Mouse (Mus musculus) Patski (cell line): ENCODE results near the gene Vps35l. TPM values are rescaled to one million over a fixed set of nuclear protein-coding genes. Genes with fewer than 3 reads are reported as not detected.
A peak's percentile ranks its signal among the peaks of the same experiment; 100 is the strongest.

Experiments
- ATAC-seq: fragments of 100-300 bp; one replicate; pipeline ENCODE4 v1.8.0; 2021
- CTCF ChIA-PET: fragments of 350-600 bp; sonication (Branson Sonifier 250); formaldehyde crosslinking; loops from one replicate; lab custom pipeline; 2022; ENCODE audit warnings: inconsistent platforms; lab: Charles Lee
- POLR2A ChIA-PET: fragments of 350-600 bp; sonication (Branson Sonifier 250); formaldehyde crosslinking; loops from one replicate; lab custom pipeline; 2022; ENCODE audit warnings: antibody characterized with exemption, inconsistent platforms; lab: Charles Lee
- DNase-seq: peaks from one replicate; pipeline ENCODE4 v3.0.0-alpha.2; 2011; ENCODE audit warnings: low read depth, low spot score
- H3K27me3 ChIP-seq: fragments of 371-371 bp; one replicate; pipeline ENCODE4 v1.5.1; 2021
- CTCF ChIP-seq: fragments of 100-300 bp; IDR thresholded peaks from one replicate; pipeline ENCODE4 v1.5.1; 2021
- in situ Hi-C: fragments of 300-500 bp; cut with MboI; formaldehyde crosslinking; loops from 3 replicates; pipeline ENCODE4 v1.11.1; 2018; ENCODE audit warnings: low pct_unique_long_range_greater_than_20kb, mixed read lengths
- polyA plus RNA-seq: library from polyadenylated mRNA; unstranded; gene quantifications from one replicate; pipeline ENCODE4 v1.2.3, GENCODE M21; 2021

Vps35l gene
- polyA plus RNA-seq, 1 experiment from 2014 or later = 107 TPM

GRCm38 (mm10) chr7:118889046-118889680 is 149.1 kb downstream of the Vps35l start:
- no peaks in the 10 kb centered on the region for H3K27me3 ChIP-seq
- DNase-seq = peak; percentile 94
- in situ Hi-C loops = no loop called here
- ChIA-PET POLR2A (interaction anchor here (0.7 to 1.4 kb wide), 6 partner anchors 9 to 104 kb away, joined by 3 to 7 read pairs (median 4); partner anchors contain the start of gene Iqck), CTCF (interaction anchor here (0.9 to 1.6 kb wide), 3 partner anchors 10 to 107 kb away, joined by 3 to 4 read pairs (median 3); no protein-coding TSS in a partner anchor)
- ATAC-seq = peak; percentile 58
- TF ChIP-seq CTCF = no peak

Other genes starting within 250 kb of the Vps35l start
- gene Itpripl2, start 248.3 kb upstream of the Vps35l start, polyA plus RNA-seq = 23.7 TPM
- gene Coq7, start 206.9 kb upstream of the Vps35l start, polyA plus RNA-seq = 61.7 TPM
- gene Tmc7, start 155.5 kb upstream of the Vps35l start, polyA plus RNA-seq = 0.24 TPM
- not detected for gene Tmc5, start 142.9 kb upstream of the Vps35l start, polyA plus RNA-seq
- gene Gde1, start 34.4 kb upstream of the Vps35l start, polyA plus RNA-seq = 113 TPM
- 21.3 TPM for gene Ccp110, start 27.7 kb upstream of the Vps35l start, polyA plus RNA-seq
- gene Iqck, start 115.5 kb downstream of the Vps35l start, polyA plus RNA-seq = 4.5 TPM
- gene Knop1, start 116.0 kb downstream of the Vps35l start, polyA plus RNA-seq = 36.5 TPM